Mouse (Mus musculus) heart, adult 18-20 months (tissue): ENCODE measurements at regions not wholly inside any gene's neighbourhood (a gene's known extent, or its start where the extent isn't known, plus 50 kb on each side); places are given as distances from the start of the nearest gene placed in this dataset.

Source experiments
- DNase-seq, 2 experiments: peaks; one replicate each; pipeline ENCODE4 v3.0.0; 2021 to 2022; ENCODE audit warnings: mixed read lengths in 1 of 2

DNA sequence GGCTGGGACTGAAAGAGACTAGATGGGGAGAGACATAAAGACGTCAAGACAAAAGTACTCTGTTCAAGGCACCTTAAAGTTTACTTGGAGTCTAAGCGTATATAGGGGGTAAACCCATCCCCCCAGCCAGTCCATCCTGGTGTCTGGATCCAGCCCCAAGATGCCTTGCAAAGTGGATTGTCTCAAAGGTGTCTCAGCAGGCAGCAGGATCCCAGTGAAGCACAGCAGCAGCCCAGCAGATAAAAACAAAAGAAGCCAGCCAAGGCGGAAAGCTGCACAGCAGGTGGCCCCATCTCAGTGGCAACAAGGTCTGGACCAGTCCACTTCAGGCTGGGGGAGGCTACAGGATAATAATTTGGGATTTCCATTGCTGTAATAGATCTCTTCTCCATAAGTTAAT is 72.0 kb upstream of the Col5a2 start:
- DNase-seq = no peak

DNA sequence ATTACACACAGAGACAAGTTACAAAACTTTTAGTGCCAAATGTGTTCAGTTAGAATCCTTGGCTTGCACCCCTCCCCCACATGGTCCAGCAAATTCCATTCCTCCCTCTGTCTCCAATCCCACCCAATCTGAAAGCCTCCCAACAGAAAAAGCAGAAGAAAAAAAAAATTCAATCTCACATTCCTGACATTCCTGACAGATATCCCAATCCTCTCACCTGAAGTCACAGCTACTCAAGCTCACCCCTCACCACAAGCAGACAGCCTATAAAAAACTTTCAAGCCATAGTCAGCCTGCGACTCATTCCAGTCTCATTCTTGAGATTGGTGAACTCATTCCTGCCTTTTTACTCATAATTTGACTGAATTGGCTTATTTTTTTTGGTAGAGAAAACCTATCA is 77.4 kb upstream of the Col5a2 start:
- DNase-seq = no peak

DNA sequence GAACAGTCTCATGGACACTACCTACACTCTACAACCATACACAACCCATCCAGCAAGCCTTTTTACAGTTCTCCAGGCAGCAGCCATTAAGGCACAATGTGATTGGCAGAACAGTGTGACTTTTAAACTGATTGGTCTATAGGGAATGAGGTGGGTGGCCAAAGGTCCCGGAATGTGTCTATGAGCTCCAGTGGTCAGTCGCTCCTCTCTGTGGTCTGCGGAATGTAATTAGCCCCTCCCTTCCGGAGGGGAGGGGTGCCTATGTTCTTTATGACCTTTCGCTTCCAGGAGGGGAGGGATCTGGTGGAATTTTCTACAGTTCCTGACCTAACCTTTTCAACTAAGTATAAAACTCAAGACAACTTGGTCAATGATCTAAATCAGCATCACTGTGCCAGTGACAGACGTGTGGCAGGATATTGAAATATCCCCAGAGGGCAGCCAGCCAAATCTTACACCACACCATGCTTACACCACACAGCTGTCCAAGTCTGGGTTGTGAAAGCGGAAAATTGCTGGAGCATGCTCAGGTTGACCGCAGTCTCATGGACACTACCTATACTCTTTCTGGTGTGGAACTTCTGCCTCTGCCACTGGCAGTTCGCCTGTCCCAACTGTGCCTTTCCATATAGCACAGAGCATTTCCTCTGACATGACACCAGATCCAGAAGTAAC is 84.4 kb upstream of the Col5a2 start:
- DNase-seq = no peak

DNA sequence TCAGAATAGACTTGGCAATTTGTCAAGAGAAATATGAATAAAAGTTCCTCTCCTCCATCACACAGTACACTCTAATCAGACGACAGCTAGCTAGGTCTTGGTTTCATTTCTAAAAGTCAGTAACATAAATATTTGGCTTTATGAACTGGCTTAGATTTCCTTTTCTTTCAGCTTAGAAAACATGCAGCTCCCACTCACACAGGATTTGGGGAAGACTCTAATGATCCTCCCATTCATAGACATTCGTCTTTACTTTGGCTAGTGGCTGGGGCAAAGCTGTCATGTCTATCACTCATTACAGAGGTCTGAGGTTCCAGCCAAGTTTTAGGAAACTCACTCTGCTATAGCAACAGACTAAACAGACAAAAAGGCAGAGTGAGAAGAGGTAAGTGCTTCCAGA is 94.2 kb upstream of the Col5a2 start:
- no peak for DNase-seq

DNA sequence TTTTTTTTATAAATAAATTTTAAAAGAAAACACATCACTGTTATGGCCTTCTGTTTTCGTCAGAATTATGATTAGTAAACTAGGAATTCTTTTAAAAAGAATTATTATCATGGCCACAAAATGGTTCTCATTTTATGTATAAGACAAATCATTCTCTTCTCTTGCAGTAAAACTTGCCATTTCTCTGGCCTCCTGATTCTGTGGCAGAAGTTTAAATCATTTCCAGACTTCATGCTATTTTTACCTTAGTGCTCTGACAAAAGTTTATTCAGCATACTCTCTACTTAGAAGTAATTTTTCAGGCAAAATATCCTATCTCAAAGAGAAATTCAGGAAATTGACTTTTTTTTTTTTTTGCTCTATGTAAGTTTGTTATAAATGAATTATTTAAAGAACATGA is 96.3 kb upstream of the Col5a2 start:
- DNase-seq = no peak

DNA sequence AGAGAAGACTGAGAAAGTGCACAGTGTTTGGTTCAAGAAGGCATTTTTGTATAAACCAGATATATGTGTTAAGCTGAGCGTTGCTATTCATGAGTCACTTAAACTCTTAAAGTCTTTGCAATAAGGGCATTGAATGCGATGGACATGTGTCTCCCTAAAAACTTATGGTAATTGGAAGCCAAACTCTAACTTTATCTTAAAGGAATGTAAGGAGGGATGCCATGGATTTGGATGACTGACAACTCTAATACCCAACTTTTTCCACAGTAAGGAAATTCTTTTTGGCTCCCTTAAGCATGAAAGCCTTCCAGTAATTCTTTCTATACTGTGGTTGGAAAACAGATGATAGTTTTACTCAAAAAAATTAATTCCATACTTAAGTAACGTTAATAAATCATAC is 96.9 kb upstream of the Col5a2 start:
- DNase-seq = no peak

DNA sequence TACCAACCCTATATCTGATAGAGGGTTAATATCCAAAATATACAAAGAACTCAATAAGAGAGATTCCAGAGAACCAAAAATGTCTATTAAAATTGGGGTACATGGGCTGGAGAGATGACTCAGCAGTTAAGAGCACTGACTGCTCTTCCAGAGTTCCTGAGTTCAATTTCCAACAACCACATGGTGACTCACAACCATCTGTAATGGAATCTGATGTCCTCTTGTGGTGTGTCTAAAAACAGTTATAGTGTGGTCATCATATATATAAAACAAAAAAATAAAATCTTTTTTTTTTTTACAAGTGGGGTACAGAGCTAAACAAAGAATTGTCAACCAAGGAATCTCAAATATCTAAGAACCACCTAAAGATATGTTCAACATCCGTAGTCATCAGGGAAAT is 102.5 kb upstream of the Col5a2 start:
- DNase-seq = no peak

DNA sequence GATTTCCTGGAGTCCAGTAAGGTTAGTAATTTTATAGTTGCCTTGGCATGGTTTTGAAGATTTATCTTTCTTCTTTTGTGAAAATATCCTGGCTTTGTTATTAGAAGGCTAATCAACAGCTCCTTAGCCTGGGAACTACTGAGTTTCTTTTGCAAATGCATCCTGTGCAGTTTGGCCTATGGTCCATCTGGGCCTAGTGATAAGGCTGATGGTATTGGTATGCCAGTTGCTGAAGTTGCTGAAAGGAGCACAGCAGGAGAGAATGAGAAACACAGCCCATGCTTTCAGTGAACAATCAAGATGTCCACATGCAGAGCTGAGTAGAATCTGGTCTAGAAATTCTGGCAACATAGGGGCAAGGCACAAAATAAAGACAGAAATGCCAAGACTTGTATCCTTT is 105.2 kb upstream of the Col5a2 start:
- peak; percentile 6 to 25 for DNase-seq

DNA sequence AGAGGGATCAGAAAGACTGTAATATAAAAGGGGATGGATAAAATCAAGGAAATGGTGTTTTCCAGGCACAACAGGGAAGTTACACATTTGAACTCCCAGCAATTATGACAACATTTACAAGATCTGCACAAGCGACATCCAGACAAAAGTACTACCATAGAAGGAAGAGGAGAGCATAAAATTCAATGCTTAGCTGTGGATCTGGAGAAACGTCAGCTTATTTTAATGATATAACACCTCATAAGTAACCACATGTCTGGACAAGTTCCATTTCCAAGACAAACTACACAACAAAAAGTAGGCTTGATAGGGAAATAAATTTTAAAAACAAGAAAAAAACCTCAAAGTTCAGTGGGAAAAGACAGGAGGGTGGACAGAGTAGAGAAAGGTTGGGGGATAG is 115.9 kb upstream of the Col5a2 start:
- DNase-seq = no peak

DNA sequence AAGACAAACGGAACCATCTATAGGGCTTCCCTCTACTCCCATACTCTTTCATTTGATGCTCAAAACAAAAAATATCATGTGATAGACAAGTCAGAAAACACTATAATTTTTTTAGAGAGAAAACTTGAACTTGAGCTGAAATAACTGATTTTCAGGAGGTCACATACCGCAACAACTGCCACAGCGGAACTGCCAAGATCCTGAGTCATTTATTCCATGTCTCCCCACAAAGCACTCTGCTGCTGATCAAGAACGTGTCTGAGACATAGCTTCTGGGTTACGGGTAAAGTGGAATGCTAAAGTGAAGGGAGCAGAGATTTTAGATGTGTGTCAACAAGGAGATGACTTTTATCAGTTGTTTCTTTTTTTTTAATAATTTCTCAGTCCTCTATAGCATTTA is 122.8 kb upstream of the Col5a2 start:
- DNase-seq = peak; percentile 56 to 62

DNA sequence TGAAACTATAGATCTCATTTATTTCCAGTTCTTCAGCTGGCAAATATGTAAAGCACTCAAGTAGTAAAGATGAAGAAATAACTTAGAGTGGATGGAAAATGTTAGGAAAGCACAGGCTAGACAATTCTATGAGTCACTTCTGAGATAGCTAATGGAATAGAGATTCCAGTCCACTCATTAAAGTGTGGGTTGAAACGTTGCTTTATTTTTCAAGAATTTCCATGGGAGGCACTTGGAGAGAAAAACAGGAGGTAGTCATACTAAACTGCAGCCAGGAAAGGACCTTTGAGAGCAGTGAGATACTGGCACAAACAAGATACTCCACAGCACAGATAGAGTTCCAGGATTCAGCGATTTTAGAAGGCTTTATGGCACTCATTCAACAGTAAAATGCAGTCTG is 123.7 kb upstream of the Col5a2 start:
- peak; percentile 32 to 59 for DNase-seq

DNA sequence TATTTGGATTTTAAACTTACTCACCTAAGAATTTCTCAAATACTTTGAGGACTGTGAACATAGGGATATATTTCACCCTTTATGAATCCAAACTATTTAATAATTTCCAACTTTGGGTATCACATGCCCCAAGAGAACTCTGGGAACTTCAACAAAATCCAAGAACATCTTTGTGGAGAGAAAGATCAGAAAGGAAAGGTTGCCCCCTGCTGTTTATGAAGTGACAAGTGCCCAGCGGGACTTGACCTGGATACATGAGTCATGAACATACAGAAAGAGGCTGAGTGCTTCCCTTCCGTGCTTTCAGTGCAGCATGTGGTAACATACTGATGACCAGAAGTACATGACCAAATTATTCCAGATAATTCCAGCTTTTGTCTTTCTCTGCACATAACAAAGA is 124.8 kb upstream of the Col5a2 start:
- peak; percentile 61 to 71 for DNase-seq

DNA sequence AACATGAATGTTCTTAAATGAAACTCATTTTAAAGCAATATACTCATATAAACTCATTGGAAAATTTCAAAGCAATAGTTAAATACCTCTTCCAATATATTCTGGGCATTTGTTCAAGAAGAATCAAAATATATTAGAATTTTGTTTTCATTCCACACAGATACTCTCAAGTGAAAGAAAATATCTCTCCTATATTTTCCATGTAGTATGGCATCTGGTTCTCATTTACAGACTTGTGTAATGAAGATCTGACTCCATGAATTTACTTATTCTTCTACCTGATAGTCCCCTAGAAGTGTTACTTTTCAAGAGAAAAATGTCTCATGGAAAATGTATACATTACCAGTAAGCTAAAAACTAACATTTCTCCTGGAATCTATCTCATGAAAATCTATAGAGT is 144.2 kb upstream of the Col5a2 start:
- no peak for DNase-seq

DNA sequence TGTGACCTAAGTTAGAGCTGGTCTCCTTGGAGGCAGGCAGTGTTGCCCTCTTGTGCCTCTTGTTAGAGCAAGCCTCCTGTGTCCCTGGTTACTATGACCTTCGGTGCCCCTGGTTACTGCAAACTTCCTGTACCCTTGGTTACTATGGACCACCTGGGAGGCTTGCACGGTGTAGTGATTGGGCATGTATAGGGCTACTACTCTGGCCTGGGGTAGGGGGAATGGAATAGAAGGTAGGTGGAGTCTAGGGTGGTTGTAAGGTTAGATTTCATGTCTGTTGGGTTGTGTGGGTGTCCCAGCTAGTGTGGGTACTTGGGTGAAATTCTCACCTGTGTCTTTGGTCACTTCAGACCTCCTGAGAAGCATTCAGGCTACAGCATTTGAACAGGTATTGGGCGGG is 141.7 kb upstream of the Wdr75 start:
- DNase-seq = no peak

DNA sequence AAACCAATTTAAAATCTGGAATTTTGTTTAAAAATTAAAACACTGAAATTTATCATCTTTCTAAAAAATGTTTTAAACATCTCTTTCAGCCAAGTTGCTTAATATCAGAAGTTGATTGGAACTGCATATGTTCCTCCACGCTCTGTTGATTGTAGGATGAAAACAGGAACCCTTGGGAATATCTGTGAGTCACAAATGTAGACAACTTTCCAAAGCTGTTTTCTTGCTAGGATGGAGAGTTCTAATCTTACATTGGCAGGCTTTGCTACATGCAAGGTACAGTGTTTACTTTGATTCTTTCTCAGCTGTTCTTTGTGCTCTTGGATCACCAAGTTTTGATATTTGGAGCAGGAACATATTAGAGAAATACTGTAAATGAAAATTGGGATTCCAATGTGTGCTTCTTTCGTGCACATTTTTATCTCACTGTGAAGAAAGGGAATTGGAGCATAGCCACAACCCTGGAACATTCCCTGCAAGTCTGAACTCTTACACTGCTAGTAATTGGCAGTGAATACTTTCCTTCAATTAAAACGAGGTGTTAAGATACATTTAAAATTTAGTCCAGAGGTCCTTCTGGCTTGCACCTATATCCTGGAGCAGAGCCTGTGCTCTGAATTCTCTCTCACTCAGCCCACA is 131.0 kb upstream of the Wdr75 start:
- DNase-seq = peak; percentile 47 to 68

DNA sequence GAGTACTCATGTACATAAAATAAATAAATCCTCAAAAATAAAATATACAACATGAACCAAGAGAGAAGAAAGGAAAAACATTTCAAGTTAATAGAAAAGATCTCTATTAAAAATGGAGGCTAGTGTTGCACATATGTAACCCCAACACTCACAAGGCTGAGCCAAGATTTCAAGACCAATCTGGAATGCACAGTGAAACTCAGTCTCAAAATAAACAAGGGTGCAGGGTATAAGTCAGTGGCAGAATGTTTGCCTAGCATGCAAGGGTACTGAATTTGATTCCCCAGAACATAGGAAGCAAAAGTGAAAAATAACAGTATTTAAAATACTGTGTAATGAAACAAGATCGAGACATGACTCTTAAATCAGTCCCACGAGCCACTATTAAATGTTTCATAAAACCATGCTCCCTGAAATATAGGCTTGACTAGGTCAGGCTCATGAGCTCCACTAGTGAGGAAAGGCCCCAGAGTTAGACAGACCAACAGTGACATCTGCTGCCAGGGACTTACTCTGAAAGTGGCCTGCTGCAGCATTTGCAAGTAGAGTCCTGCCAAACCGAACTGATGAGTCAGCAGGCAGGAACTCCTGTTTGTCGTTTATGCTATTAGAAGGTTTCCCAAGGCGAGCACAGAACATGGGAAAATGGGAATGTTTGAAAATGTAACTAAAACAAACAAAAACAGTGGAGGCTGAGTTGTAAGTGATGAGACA is 122.4 kb upstream of the Wdr75 start:
- DNase-seq = peak; percentile 82 to 88

DNA sequence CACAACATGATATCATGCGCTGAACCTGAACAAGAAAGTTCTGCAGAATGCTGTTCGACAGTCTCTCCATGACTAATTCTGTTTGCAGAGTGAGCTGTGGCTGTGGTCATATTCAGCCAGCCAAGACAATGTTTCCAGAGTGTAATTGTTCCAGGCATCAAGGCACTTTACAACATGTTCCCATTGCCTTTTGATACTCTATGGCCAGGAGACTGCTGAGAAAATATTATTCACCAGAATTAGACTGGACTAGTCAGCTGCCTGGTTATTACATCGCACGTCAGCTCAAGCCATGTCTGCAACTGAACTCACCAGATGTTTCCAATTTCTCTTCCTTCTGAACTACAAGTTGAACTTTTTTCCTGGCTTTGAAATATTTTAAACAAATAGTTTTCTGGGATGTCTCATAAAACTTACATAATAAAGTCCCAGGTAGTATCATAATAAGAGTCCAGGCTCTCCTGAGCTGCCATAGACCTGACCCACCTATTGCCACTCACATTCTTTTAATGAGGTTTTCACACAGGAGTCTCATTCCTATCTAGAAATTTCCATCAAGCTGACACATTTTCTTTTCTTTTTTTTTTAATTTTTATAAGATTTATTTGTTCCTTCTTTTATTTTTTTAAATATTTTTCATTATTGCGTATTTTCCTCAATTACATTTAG is 119.1 kb upstream of the Wdr75 start:
- DNase-seq = peak; percentile 34 to 70

DNA sequence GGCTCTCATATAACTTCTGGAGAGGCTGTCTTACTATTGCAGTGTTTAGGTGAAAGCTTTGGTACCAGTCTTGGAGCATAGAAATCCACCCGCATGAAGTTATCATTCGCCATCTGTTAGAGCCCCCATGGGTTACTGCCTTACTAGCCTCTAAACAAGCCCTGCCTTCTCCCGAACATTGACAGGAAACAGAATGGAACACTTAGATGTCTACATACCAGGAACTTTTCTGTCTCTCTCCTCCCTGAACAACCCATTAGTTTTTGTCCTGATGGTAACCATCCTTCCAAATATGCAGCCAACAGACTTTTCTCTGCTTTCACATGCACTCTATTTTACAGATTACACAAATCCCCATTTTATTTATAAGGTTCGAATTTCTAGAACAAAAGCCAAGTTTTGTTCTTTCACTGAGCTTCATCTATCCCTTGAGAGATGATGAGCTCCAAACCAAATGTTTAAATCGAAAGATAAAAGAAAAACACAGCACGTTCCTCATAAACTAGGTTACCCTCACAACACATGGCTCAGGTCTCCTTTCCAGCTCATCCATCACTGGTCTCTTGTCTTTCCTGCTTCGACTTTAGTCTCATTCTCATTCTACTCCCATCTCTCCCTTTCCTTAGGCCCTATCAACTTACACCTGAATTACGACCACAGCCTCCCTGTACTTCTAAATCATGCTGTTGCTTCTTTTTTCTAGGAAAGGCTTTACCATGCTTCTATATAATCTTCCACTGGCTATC is 114.8 kb upstream of the Wdr75 start:
- DNase-seq = no peak

DNA sequence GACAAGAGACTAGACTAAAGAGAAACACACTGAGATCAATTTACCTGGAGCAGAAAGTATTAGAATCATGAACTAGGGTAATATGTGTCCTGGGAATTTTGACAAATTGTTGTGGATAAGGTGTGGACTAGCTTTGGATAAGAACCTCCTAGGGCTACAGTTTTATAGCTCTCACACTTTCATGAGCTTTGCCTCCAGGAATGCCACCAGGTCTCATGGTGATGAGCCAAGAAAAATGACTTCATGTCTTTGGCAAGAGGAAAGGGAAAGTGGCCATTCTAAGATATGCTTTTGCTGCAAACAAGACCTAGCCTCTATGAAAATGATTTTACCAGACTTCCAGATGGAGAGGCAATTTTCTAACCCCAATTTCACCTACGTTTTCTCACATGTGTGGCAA is 94.1 kb upstream of the Wdr75 start:
- DNase-seq = peak; percentile 45 to 51

DNA sequence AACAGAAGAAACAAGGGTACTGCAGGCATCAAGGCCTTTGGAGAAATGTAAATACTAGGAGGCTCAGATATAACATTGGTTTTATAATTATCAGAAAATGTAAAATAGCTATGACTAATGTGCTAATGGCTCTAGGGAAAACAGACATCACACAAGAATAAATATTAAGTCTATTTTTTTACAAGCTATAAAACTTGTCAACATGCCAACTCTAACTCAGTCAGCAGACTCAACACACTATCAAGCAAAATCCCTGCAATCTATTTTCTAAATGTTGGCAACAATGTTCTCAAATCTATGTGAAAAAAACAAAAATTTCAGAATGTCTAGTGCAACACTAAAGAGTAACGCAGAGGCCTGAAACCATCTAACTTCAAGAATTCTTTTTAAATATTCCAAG is 93.5 kb upstream of the Wdr75 start:
- no peak for DNase-seq

DNA sequence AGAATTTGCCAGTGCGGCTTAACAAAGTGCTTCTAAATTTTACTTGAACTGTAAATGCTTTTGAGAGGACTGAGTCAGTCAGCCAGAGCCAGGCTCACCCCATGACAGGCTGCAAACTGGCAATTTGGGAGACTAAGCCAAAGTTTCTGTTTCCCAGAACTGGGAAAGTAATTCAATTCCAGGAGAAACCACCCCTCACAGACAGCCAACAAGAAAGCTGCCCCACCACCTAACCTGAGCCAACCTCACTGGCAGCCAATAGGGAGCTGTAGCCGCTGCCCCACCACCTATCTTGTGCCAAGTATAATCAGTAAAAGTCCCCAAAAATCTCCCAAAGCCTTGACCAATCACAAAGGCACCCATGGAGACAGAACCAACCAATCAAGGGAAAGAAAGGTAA is 71.6 kb upstream of the Wdr75 start:
- peak in 1 of 2 experiments; percentile 5 for DNase-seq

DNA sequence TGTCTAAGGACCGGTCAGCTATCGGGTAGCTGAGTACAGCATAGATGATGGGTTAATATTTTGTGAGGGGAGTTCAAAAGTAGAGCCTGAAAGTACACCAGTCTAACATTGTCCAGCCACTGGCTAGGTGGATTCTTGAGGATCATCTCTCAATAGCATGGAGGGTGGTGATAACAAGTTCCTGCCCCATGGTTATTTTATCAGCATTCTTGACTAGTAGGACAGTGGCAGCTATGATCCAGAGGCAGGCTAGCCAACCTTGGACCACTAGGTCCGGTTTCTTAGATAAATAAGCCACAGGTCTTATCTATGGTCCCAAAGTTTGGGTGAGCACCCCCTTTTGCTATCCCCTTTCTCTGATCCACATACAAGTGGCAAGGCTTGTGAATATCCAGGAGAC is 62.0 kb upstream of the Wdr75 start:
- DNase-seq = no peak

DNA sequence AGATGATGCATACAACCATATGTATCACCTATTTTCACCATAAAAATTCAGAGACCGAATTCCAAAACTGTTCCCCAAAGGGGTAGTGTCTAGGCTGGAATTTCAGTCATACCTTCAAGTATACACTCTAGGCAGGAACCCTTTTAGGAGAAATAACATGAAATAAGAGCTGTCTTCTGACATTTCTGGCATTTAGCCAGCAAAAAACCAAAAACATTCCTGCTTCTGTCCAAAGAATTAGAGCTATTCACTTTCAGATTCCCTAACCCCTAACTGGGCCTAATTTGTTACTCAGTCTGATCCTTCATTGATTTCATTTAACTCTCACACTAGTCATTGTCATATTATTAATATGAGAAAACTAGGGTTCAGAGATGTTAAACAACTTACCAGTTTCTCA is 49.8 kb upstream of the Wdr75 start:
- no peak for DNase-seq
